8 mouse cellular contexts compared by ENCODE assay signal in genomic region chr11:51607096-51607738, GRCm38 (mm10). TPM values are rescaled to one million over a fixed set of nuclear protein-coding genes. Genes with fewer than 3 reads are reported as not detected.
DNase-seq lines count a peak whose midpoint lies in the region; ATAC-seq lines count a peak whose summit lies in the region.

No protein-coding gene starts in this region.

- peak overlapping the region; percentile 89 for H3K27ac ChIP-seq in kidney, embryonic 14.5 days (ENCODE audit: low read depth, low read length)
- H3K27ac ChIP-seq in hindbrain, embryonic 16.5 days (ENCODE audit: low read depth, low read length): peak overlapping the region; percentile 96
- H3K27ac ChIP-seq in midbrain, embryonic 15.5 days: peak overlapping the region; percentile 97

- peak; percentile 43; the same call in 1 of the 2 replicates for ATAC-seq in kidney, embryonic 14.5 days (ENCODE audit: low FRiP score, low TSS enrichment)
- ATAC-seq in hindbrain, embryonic 16.5 days: peak; percentile 67; the same call in 1 of the 2 replicates
- peak; percentile 75 for ATAC-seq in midbrain, embryonic 15.5 days (replicated peaks)

- H3K9me3 ChIP-seq in kidney, embryonic 14.5 days (ENCODE audit: control insufficient read depth, low read length): no peaks in the 10 kb centered on the region
- no peaks in the 10 kb centered on the region for H3K9me3 ChIP-seq in hindbrain, embryonic 16.5 days (ENCODE audit: control insufficient read depth, low read length)
- no peaks in the 10 kb centered on the region for H3K9me3 ChIP-seq in midbrain, embryonic 15.5 days

- H3K4me1 ChIP-seq in kidney, embryonic 14.5 days (ENCODE audit: control insufficient read depth, insufficient read depth, low read length): peaks cover 14% of the 10 kb centered on the region
- H3K4me1 ChIP-seq in hindbrain, embryonic 16.5 days (ENCODE audit: control insufficient read depth, insufficient read depth, low read depth, low read length): peaks cover 23% of the 10 kb centered on the region
- peaks cover 38% of the 10 kb centered on the region for H3K4me1 ChIP-seq in midbrain, embryonic 15.5 days

- H3K4me3 ChIP-seq in kidney, embryonic 14.5 days (ENCODE audit: low read length): peak overlapping the region; percentile 97
- H3K4me3 ChIP-seq in hindbrain, embryonic 16.5 days (ENCODE audit: low read length): peak overlapping the region; percentile 95
- H3K4me3 ChIP-seq in midbrain, embryonic 15.5 days: peak overlapping the region; percentile 90

- peak overlapping the region; percentile 70 for H3K9ac ChIP-seq in kidney, embryonic 14.5 days (ENCODE audit: low read depth, low read length)
- H3K9ac ChIP-seq in hindbrain, embryonic 16.5 days (ENCODE audit: low read depth, low read length): peak overlapping the region; percentile 88
- peak overlapping the region; percentile 75 for H3K9ac ChIP-seq in midbrain, embryonic 15.5 days

- no peaks in the 10 kb centered on the region for H3K27me3 ChIP-seq in kidney, embryonic 14.5 days (ENCODE audit: control insufficient read depth, insufficient read depth, low read length)
- H3K27me3 ChIP-seq in hindbrain, embryonic 16.5 days (replicated peaks; ENCODE audit: control insufficient read depth, insufficient read depth, low read length): no peaks in the 10 kb centered on the region
- no peaks in the 10 kb centered on the region for H3K27me3 ChIP-seq in midbrain, embryonic 15.5 days (replicated peaks)

- peaks cover 34% of the 10 kb centered on the region for H3K36me3 ChIP-seq in kidney, embryonic 14.5 days (ENCODE audit: control insufficient read depth, insufficient read depth, low read length)
- peaks cover 18% of the 10 kb centered on the region for H3K36me3 ChIP-seq in hindbrain, embryonic 16.5 days (ENCODE audit: control insufficient read depth, insufficient read depth, low read length)
- H3K36me3 ChIP-seq in midbrain, embryonic 15.5 days (replicated peaks): peaks cover 22% of the 10 kb centered on the region

- H3K4me2 ChIP-seq in kidney, embryonic 14.5 days (replicated peaks; ENCODE audit: low read depth, low read length): peak overlapping the region; percentile 66
- H3K4me2 ChIP-seq in hindbrain, embryonic 16.5 days (ENCODE audit: low read length): peak overlapping the region; percentile 84
- peak overlapping the region; percentile 68 for H3K4me2 ChIP-seq in midbrain, embryonic 15.5 days

- 6% methylated on average over 15 of the region's 15 CpGs for WGBS in kidney, embryonic 14.5 days
- WGBS in hindbrain, embryonic 16.5 days: 10% methylated on average over 15 of the region's 15 CpGs
- WGBS in midbrain, embryonic 15.5 days: 10% methylated on average over 15 of the region's 15 CpGs

- intact Hi-C loops in left cerebral cortex, postnatal 36 days (cut with DNase I): no loop called here

- no peak for DNase-seq in kidney, postnatal 4 days
- peak; percentile 65 for DNase-seq in c-Kit-positive CD71-positive TER-119-positive erythroid progenitor cells, embryonic 14.5 days (ENCODE audit: low spot score)
- no peak for DNase-seq in left cerebral cortex, postnatal 36 days (ENCODE audit: low spot score in 2 of 2)
- no peak for DNase-seq in gastrocnemius, postnatal 25 days
- no peak for DNase-seq in thymus, adult 18-20 months

RNA-seq across cellular contexts. Expression of gene Hnrnpab, which starts 0.6 kb away (rescaled TPM):
- polyA plus RNA-seq in kidney, embryonic 14.5 days (2014; fragmentation: Nextera tagmentation; extraction: Ambion mirVana): 628 and 680 TPM in 2 replicates
- polyA plus RNA-seq in hindbrain, embryonic 16.5 days (2015; fragmentation: Nextera tagmentation; extraction: Ambion mirVana): 221 and 253 TPM in 2 replicates
- polyA plus RNA-seq in midbrain, embryonic 15.5 days (2015; fragmentation: Nextera tagmentation; extraction: Ambion mirVana): 353 and 380 TPM in 2 replicates
- total RNA-seq in left cerebral cortex, postnatal 36 days (2021): 100 to 1,000 TPM; 121 to 126 TPM
- total RNA-seq in gastrocnemius, postnatal 25 days (2021): 100 to 1,000 TPM; 102 to 105 TPM

RNA-seq across cellular contexts. Expression of gene Nhp2, which starts 12.3 kb away (rescaled TPM):
- 211 and 264 TPM in 2 replicates for polyA plus RNA-seq in kidney, embryonic 14.5 days (2014; fragmentation: Nextera tagmentation; extraction: Ambion mirVana)
- polyA plus RNA-seq in hindbrain, embryonic 16.5 days (2015; fragmentation: Nextera tagmentation; extraction: Ambion mirVana): 98.4 and 103 TPM in 2 replicates
- polyA plus RNA-seq in midbrain, embryonic 15.5 days (2015; fragmentation: Nextera tagmentation; extraction: Ambion mirVana): 91.5 and 95.2 TPM in 2 replicates
- total RNA-seq in left cerebral cortex, postnatal 36 days (2021): 10 to 100 TPM; 44.7 to 52.4 TPM
- 10 to 100 TPM; 19.3 to 23.6 TPM for total RNA-seq in gastrocnemius, postnatal 25 days (2021)

RNA-seq across cellular contexts. Expression of gene Phykpl, which starts 22.7 kb away (rescaled TPM):
- polyA plus RNA-seq in kidney, embryonic 14.5 days (2014; fragmentation: Nextera tagmentation; extraction: Ambion mirVana): 15.9 and 23.2 TPM in 2 replicates
- 9.2 and 9.7 TPM in 2 replicates for polyA plus RNA-seq in hindbrain, embryonic 16.5 days (2015; fragmentation: Nextera tagmentation; extraction: Ambion mirVana)
- polyA plus RNA-seq in midbrain, embryonic 15.5 days (2015; fragmentation: Nextera tagmentation; extraction: Ambion mirVana): 9.7 and 12.0 TPM in 2 replicates
- total RNA-seq in left cerebral cortex, postnatal 36 days (2021): 1 to 10 TPM; 6.7 to 9.4 TPM
- 10 to 100 TPM; 15.5 to 17.2 TPM for total RNA-seq in gastrocnemius, postnatal 25 days (2021)

RNA-seq across cellular contexts. Expression of gene Rmnd5b, which starts 28.5 kb away (rescaled TPM):
- 38.9 and 48.7 TPM in 2 replicates for polyA plus RNA-seq in kidney, embryonic 14.5 days (2014; fragmentation: Nextera tagmentation; extraction: Ambion mirVana)
- polyA plus RNA-seq in hindbrain, embryonic 16.5 days (2015; fragmentation: Nextera tagmentation; extraction: Ambion mirVana): 79.8 and 82.2 TPM in 2 replicates
- 83.7 and 89.3 TPM in 2 replicates for polyA plus RNA-seq in midbrain, embryonic 15.5 days (2015; fragmentation: Nextera tagmentation; extraction: Ambion mirVana)
- total RNA-seq in left cerebral cortex, postnatal 36 days (2021): 10 to 100 TPM; 58.0 to 58.9 TPM
- 10 to 100 TPM in 1 of 2 experiments, 1 to 10 TPM in 1; 9.3 to 12.3 TPM for total RNA-seq in gastrocnemius, postnatal 25 days (2021)

RNA-seq across cellular contexts. Expression of gene N4bp3, which starts 43.4 kb away (rescaled TPM):
- polyA plus RNA-seq in kidney, embryonic 14.5 days (2014; fragmentation: Nextera tagmentation; extraction: Ambion mirVana): 18.5 and 22.6 TPM in 2 replicates
- polyA plus RNA-seq in hindbrain, embryonic 16.5 days (2015; fragmentation: Nextera tagmentation; extraction: Ambion mirVana): 31.1 and 34.1 TPM in 2 replicates
- polyA plus RNA-seq in midbrain, embryonic 15.5 days (2015; fragmentation: Nextera tagmentation; extraction: Ambion mirVana): 20.5 and 21.1 TPM in 2 replicates
- 10 to 100 TPM; 11.8 to 15.0 TPM for total RNA-seq in left cerebral cortex, postnatal 36 days (2021)
- total RNA-seq in gastrocnemius, postnatal 25 days (2021): 1 to 10 TPM; 2.9 to 3.8 TPM
